Mouse (Mus musculus) right cerebral cortex, postnatal 4 days (tissue): ENCODE measurements around the gene Rapsn.

Experiments
- DNase-seq: peaks from one replicate; pipeline ENCODE4 v3.0.0-alpha.2; 2022

The Rapsn gene

DNA sequence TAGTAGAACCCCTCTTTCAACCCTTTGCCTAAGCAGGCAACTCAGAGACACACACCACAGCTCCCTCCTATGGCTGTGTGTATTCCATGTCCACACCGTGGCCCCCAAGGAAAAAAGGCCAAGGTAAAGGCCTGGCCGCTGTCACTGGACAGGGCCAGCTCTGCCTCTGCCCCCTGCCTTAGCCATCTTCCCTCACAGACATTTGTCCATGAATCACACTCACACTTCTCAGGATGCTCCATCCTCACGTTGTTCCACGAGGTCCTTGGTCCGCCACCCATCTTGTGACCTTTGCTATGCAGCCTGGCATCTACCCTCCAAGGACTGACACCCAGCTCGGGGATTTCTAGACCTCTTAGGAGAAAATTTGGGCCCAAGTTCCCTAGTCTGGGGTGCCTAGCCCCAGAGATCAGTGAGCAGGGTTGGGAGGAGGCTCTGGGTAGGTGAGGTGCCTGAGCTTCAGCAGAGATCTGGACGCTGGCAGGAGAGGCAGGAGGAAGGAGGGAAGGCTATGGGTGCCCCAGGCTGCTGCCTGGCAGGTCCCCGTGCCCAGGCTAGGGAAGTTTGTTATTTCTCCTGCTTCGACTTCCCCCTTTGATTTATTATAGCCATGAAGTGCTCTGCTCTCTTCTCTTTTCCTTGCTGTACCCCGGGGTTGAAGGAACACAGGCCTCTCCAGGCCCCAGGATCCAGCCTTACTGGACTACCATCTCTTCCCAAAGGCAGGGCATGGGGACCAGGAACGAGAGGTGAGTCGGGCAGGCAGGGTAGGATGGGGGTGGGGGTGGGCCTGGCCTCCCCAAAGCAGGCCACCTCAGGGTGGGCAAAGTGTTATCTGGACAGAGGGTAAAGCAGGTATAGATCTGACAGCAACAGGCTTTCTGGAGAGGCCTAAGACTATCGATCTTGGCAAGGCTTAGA lies 46.6 kb downstream of the Rapsn start, which contains the start of gene Spi1:
TSS of gene Spi1 (plus strand) at position 616 of the 921 bp plus-strand sequence.
- no peak for DNase-seq

DNA sequence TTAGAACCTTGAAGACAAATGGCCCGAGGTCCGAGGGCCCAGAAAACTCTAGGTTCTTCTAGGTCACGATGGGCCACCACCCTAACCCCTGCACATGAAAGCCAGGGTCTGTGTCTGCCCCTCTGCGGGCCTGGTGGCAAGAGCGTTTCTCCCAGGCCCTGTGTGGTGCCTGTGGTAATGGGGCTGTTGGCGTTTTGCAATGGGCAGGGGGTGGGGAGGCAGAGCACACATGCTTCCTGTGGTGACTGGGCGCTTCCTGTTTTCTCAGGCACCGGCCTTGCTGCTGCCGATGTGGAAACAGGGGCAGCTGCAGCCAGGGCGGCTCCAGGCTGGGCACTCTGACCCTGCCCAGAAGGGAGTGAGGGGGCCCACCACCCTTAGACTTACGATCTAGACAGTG lies 47.4 kb downstream of the Rapsn start:
- no peak for DNase-seq

DNA sequence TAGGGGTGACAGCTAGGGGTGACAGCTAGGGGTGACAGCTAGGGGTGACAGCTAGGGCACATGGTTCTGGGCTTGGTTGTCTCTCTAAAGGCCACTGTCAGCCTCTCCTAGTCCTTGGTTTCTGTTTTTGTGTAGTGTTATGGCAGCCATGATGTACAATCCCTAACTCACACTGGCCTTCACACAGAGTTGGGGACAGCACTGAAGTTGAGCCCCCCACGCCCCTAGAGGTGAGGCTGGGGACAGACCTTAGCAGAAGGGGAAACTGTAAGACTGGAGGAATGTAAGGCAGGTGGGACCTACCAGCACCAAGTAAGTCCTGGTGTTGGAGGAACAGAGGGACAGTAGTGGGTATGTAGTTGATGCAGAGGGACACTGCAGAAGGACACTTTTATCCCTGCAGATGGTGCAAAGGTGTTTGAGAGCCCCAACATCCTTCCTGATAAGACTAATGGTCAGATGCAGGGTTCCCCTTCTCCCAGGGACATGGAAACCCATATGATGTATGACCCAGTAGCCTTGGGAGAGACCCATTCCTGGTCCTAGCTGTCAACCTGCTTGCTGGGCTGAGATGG lies 48.0 kb downstream of the Rapsn start:
- no peak for DNase-seq

DNA sequence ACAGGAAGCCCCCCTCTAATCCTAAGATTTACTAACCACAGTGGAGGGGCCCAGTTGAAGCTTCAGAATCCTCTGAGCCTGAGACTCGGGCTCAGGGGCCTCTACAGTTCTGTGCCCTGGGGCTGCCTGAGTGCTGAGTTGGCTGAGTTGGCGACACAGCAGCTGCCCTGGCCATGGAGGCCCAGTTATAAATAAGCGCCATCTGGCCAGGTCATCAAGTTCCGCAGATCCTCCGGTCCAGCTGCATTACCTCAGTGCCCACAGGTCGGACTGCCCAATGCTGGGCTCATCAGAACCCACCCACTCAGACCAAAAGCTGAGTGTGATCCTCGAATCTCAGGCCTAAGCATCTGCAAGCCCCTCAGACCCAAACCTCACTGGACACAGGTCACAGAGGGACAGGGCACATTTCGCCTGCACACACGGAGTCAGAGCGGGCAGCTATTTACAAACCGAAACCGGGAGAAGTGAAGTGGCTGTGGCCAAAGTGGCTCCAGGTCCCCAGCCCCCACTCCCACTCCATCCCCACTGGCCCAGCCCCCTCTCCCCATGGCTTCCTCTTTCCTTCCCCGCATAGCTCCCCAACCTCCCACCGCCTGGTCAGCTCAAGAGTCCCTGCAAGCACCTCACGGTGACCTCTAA lies 48.9 kb downstream of the Rapsn start:
- DNase-seq: no peak

DNA sequence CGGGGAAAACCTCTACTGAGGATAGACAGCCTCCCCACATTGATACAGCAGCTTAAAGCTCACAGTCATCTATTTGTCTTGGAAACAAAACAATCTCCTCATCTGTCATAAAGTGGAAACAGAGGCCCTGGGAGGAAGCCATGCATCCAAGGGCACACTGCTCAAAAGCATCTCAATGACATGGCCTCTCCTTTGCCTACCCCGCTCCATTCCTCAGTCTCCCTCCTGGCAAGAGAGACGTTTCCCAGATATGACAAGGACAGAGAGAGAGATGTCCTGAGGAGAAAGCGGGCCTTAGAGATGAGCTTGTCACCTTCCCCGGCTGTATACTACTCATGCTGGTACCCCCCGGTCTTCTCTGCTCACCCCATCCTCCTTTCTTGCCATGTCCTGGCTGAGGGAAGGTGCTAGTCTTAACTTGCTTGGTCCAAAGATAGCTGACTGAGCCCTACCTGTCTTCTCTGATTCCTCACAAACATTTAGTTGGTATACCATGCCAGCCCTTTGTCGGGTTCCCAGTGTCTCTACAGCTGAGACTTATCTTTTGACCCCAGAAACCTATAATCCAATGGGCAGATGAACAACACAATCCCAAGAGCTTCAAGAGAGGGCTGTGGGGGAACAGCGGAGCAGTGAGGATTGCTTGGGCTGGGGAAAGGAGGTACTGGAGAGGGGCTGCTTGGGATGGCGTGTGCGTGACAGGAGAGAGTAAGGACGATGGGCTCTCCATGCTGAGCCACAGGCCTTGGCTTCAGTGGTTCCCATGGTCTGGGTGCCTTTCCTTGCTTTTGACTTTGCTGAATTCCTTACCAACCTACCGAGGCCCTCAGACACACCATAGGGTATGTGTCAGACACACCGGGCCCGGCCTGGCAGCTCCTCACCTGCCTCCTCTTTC lies 50.3 kb downstream of the Rapsn start:
- DNase-seq: no peak

DNA sequence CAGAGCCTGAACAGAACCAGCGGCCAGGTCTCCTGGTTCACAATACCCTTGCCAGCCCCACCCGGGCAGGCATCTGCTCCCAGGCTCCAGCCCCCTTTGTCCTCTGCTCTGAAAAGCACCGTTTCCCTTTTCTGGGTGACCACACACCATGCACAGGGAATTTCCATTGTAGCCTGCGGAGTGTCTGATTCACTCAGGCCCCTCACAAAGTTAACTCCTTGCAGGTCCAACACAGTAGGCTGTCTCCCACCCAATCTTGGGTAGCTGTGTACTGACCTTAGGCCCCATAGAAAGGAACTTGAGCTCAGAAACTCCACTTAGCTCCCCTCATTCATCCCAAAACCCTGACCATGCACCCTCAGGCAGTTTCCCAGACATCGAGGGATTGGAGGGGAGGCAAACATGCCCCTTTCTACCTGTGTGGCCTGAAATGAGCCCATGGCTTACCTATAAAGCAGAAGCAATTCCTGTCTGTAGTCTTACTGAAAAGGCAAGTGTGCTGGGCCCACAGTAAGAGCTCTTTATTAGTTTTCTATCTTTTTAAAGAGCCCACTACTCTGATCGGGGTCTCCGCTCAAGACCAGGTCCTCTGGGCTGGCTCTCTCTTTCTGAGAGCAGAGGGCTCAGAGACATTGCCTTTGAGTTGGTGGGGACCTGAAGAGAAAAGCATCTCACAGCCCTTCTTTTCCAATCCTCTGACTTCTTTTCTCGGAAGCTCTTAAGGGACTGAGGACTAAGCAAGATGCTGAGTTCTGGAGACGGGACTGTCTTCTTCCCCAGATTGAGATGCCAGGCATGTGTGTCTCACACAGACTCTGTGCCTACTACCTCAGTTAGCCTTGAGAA lies 51.2 kb downstream of the Rapsn start:
- DNase-seq: no peak

DNA sequence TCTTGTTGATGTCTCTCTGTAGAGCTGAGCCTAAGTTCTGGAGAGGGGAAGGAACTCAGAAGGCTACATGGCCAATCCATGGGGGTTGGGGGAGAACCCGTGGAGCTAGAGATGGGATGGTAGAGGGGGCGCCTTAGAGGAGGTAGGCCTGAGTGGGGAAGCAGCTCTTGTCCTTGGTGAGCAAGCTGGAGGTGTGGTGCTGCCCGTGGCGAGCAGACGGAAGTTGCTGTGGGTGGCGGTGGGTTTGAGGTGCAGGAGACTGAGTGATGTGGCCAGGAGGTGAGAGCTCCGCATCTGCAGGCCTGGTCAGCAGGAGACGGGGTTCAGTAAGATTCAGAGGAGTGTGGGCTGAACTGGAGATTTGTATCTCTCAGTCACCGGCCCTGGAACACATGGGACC lies 52.0 kb downstream of the Rapsn start:
- no peak for DNase-seq

DNA sequence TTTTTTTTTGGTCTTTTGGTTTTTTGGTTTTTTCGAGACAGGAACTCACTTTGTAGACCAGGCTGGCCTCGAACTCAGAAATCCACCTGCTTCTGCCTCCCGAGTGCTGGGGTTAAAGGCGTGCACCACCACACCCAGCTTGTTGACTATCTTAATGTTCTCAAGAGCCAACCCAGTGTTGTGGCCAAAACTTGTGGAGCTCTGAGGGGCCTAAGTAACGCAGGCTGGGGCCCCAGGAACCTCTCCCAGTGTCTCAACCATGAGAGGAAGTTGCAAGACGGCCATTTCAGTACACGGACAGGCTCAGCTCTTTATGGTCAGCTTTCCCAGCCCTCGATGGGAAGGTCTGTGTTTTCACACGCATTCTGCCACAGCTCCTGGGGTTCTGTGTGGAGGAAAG lies 53.6 kb downstream of the Rapsn start:
- no peak for DNase-seq

DNA sequence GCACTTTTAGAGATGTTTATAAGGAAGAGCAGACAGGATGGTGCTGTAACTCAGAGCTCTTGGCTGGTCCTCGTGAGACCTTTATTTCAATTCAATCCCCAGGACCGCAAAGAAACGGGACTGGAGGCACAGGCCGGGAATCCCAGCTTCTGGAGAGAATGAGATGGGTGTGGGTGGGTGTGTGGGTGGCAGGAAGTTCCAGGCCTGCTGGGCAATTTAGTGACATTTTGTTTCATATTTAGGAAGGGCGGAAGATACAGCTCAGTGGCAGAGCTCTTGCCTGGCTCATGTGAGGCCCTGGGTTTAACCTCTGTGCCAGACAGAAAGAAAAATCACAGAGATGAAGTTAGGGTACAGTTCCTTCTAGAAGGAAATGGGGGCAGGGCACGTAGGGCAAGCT lies 54.8 kb downstream of the Rapsn start:
- DNase-seq: no peak

DNA sequence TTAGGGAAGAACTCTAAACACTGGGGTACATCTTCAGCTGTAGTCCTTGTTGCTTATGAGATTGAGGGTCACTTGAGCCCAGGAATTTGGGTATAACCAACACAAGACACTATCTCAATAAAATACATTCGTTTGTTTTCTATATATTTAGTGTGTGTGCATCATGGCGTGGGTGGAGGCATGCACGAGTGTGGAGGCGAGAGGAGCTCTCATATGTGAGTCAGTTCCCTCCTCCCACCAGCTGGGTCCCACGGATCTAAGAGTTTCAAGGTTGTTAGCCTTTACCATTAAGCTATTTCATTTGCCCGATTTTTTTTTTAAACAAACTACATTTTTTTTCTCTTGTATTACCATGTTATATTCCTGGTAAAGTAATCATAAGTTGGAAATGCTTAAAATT lies 55.4 kb downstream of the Rapsn start:
- no peak for DNase-seq
